Mouse (Mus musculus) cerebellum, adult 11 months (tissue): ENCODE results near the gene Pum2.
A peak's percentile ranks its signal among the peaks of the same experiment; 100 is the strongest.
"Not testable (repeated sequence)": the region's sequence is repeated elsewhere in the genome, so short reads cannot be mapped to it uniquely, and the experiment has no call there.

Experiments used
- DNase-seq: peaks from one replicate; pipeline ENCODE4 v3.0.0; 2022

Pum2 gene

DNA sequence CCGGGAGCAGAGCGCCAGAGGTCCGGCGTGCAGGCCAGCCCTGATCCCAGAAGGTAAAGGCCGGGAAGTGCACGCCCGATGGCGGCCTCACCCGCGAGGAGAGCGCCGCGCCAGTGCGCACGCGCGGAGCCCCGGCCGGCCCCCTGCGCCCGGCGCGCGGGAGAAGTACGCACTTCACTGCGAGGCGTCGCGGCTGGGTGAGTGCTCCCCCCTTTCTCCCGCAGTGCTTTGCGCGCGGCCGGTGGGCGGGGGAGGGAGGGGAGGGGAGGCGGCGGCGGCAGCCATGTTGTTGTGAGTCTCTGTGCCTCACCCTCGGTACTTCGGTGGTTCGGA, at the start of gene Pum2:
Pum2 (plus strand) TSS at position 161 of the 333 bp plus-strand sequence.
- peak; percentile 93 for DNase-seq

DNA sequence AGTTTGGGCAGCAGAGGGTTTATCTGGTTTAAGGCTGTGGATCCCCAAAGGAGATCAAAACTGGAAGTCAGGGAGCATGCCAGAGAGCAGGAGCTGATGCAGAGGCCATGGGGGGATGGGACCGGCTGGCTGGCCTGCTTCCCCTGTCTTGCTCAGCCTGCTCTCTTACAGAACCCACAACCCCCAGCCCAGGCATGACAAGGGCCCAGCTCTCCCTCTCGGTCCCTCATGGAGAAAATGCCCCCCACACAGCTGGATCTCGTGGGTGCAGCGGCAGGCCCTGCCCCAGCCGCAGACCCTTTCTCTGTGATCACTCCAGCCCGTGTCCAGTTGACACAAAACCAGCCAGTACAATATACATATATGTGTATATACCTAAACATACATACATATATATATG, 44.4 kb upstream of the Pum2 start:
- DNase-seq = no peak

DNA sequence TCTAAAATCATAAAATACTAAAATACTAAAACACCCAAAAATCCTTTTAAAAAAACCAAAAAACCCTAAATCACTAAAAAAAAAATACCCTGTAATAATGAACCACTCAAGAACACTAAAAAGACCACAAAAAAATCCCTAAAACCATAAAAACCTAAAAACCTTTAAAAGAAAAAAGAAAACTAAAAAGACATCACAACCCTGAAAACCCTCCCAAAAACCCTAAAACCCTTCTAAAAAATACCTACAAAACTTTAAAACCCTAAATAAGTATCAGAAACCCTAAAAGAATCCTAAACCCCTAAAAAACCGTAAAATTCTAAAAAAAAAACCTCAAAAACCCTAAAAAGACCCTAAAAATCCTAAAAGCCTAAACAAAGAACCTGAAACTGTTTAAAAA, 42.2 kb upstream of the Pum2 start:
- no peak for DNase-seq

DNA sequence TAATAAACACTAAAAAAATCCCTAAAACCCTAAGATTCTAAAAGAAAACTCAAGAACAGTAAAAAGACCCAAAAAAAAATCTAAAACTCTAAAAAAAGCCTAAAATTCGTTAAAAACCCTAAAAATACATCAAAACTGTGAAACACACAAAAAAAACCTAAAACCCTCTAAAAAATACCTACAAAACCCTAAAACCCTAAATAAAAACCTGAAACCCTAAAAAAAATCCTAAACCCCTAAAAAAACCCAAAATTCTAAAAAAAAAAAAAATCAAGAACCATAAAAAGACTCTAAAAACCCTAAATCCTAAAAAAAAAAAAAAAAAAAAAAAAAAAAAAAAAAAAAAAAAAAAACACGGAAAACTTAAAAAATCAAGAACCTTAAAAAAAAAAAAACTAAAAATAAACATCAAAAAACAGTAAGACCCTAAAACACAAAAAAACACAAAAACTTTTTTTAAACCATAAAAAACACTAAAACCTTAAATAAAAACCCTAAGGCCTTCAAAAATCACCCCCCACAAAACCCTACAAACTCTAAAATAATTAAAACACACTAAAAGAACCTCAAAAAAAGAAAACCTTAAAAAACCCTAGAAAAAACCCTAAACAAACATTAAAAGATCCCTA, 41.1 kb upstream of the Pum2 start:
- no peak for DNase-seq

DNA sequence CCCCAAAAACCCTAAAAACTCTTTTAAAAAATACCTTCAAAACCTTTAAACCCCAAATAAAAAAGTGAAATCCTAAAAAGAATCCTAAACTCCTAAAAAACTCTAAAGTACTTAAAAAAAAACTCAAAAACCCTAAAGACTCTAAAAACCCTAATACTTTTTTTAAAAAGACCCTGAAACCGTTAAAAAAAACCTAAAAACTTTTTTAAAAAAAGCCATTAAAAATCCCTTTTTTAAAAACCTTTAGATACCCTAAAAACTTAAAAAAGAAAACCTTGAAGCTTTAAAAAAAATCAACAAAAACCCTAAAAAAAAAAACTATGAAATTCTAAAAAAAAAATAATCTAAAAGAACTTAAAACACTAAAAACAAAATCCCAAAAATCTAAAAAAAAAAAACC, 39.6 kb upstream of the Pum2 start:
- no peak for DNase-seq

DNA sequence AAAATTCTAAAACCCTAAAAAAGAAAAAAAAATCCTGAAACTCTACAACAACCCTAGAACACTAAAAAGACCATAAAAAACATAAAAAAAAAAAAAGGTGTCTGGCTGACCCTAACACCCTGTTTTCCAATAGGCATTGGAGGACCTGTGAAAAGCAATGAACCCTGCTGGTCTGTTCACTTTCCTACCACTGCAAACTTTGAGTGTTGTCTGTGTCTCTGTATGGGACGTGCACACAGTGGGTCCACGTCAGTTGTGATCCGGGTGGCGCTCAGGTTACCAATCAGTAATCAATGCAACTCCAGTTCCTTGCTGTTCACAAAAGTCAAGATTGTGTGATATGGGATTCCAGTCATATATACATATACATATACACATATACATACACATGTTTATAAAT, 38.4 kb upstream of the Pum2 start:
- no peak for DNase-seq

DNA sequence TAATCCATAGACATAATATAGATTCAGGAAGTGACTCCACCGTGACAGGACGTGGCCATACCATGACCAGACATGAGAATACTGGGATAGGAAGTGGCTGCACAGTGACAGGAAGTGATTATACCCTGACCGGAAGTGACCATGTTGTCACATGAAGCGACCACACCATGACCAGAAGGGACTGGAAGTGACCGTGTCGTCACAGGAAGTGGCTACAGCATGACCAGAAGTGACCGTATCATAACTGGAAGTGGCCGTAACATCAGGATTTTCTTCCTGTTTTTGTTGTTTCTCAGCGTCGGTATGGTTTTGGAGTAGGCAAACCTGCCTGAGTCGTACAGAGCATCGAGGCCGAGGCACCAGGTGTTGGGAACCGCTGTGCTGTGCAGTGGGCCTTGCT, 37.0 kb upstream of the Pum2 start:
- no peak for DNase-seq

DNA sequence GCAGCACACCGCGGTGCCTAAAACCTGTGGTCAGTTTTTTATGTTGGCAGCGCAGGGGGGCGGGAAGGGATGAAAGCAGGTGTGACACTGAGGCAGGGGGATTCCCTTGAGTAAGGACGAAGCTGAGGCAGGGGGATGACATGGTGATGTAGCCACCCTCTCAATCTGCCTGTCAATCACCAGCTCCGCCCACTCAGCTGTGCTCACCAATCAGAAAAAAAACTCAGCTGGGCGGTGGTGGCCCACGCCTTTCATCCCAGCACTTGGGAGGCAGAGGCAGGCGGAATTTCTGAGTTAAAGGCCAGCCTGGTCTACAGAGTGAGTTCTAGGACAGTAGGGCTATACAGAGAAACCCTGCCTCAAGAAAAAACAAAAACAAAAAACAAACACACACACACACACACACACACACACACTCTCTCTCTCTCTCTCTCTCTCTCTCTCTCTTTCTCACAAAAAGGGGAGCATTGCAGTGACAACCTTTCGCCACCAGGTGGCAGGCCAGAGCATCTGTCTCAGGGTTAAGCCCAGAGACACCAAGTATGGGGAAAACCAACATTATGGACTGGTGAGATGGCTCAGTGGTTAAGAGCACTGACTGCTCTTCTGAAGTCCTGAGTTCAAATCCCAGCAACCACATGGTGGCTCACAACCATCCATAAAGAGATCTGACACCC, 35.4 kb upstream of the Pum2 start:
- peak; percentile 67 for DNase-seq

DNA sequence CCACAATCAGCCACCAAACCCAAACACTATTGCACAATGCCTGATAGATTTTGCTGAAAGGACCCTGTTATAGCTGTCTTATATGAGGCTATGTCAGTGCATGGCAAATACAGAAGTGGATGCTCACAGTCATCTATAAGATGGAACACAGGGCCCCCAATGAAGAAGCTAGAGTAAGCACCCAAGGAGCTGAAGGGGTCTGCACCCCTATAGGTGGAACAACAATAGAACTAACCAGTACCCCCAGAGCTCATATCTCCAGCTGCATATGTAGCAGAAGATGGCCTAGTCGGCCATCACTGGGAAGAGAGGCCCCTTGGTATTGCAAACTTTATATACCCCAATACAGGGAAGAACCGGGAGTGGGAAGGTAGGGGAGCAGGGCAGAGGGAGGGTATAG, 33.7 kb upstream of the Pum2 start:
- DNase-seq = not testable (repeated sequence)

DNA sequence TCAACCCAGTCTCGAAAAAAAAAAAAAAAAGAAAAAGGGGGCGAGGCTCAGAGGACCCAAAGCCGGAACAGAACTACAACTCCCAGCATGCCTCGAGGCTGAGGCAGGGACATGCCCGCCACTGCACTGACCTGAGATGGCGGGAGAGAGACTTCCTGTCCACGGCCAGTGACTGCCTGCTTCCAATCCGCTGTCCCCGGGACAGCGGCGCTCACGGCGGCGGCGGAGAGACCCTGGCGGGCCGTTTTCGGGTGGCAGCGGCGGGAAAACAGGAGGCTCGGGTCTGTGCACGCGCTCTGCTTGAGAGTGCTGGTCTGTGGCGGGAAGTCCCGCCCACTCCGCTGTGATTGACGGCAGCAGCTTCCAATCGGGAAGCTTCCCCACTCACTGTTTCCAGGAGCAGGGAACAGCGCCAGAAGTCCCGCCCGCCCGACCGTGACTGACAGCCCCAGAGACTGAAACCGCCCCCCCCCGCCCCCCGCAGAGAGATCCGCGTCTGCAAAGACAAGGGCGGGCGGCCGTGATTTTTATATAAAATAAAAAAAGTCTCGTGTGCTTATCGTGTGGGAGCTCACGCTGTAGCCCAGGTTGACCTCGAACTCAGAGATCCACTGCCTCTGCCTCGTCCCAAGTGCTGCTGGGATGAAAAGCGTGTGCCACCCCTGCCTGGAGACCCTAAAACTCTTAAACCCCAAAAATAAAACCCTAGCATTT, 33.1 kb upstream of the Pum2 start:
- DNase-seq = peak; percentile 99

DNA sequence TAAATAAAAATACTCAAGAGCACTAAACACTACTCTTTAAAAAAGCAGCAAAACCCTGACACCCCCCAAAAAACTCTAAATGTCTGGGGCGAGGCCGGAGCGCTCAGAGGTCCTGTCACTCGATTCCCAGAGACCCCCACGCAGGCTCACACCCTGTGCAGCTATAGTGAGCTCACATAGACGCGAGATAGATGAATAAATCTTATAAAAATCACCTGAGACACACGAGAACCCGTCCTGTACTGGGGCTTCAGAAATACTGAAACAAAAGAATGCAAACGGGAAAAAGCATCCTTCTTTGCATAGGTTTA, 32.6 kb upstream of the Pum2 start:
- DNase-seq = no peak

DNA sequence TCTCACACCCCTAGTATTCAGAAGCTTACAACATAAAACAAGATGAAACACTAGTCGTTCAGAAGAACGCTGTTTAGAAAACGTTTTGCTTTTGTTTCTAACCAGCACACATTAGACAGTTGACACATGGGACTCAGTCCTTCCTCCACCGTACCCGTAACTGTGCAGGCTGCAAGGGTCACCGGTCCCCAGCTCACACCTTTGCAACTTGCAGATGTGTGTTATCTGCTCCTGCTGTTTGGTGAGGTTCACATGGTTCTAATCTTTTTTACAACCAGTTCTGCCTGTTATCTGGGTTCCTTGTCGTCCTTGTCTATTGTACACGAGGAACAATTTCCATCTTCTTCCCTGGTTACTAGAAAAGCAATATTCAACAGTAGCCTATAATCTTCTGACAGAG, 25.7 kb upstream of the Pum2 start:
- not testable (repeated sequence) for DNase-seq

DNA sequence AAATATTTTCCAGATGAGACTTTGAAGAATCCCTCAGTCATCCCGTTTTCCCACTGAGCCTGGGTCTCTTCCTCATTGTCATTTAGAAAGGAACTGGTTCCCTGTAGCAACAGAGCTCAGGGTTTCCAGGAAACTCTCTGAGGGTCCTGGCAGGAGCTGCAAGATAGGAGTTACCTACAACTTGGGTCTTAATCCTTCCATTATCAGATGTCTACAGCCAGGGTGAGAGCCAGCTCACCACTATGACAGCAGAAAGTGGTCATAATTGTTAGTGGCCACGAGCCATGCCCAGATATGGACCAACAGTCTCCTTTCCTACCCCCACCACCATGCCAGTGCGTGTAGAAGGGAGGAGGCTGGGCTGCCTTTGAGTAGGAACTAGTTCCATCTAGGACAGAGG, 23.9 kb upstream of the Pum2 start:
- DNase-seq = not testable (repeated sequence)

DNA sequence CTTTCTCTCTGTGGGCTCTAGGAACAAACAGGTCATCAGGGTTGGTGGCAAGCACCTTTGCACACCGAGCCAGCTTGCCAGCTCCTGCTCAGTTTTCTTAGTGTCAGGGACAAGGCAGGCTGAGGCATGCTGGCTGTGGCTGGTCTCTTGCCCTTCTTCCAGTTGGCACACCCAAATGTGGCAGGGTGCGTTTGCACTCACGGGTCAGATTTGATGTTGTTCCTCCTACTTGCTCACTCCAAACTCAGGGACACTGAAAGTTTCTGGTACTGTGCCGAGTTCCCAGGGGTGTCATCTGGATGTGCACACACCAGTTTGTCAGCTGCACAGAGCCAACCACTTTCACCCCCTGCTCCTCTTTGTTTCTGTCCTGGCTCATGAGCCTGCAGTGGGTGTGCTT, 17.3 kb upstream of the Pum2 start:
- DNase-seq = no peak

DNA sequence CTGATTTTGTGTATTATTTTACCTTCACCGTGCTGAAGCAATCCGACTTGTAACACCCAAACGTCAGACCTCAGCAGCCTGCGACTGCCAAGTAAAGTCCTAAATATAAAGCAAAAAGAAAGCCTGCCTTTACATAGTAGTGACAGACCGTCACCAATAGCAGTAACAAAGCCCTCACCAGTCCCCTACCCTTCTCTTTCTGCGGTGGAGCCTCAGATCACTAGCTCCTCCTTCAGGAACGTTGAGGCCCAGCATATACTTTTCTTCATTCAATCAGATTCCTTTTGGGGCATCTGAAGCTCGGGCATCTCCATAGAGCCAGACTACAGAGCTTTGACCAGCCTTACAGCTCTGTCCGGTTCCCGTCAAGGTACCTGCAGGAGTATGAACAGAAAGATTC, 16.8 kb upstream of the Pum2 start:
- no peak for DNase-seq

DNA sequence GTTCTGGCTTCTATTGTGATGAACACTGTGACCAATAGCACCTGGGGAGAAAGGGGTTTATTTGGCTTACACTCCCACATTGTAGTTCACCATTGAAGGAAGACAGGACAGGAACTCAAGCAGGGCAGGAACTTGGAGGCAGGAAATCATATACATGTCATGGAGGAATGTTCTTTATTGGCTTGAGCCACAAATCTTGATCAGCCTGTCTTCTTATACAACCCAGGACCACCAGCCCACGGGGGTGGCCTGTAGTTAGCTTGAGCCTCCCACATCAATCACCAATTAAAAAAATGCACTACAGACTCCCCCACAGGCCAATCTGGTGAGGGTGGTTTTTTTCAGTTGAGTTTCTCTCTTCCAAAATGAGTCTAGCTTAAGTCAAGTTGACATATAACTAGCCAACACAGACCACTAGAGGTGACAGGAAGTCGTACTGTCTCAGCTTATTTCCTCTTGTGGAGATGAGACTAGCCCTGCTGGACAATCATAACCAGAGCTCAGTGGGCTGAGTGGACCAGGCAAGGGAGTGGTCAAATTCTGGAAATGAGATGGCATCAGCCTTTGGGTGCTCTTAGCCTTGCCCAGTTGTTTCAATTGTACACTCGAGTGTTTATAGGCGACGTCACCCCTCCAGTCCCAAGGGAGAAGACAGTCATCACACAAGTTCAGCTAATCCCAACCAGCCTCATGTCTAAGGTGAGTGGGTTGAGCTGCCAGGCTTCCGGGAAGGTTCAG, 16.1 kb upstream of the Pum2 start:
- DNase-seq = no peak

DNA sequence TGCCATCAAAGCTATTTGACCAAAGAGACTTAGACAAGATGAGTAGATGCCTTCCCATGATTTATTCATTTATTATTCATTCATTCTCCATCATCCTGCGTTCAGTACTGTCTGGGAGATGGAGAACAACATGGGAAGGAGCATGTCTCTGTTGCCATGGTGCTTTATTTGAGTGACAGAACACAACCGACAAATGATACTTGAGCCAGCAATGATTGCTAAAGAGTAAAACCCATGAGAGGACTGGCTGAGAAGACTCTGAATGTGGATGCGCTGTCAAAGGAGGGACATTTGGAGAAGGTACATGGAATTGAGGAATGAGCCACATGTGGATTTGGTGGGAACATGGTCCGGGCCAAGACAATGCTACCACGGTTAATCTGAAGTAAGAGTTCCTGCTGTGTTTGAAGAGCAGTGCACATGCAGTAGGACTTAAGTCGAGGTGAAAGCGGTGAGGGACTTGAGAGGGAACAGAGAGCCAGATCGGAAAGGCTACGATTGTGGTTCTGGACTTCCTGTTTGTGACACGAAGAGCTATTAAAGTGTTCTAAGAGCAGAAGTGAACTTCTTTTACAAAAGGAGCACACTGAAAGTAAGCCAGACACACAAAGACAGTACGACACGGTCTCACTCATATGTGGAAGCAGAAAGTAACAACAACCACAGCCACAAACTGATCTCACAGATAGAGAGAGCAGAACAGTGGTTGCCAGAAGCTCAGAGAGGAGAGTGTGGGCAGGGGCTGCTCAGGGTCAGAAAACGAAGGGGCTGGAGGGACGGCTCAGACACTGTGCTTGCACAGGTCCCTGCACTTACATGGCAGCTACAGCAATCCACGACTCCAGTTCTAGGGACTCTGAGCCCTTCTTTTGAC, 14.3 kb upstream of the Pum2 start:
- DNase-seq = no peak

DNA sequence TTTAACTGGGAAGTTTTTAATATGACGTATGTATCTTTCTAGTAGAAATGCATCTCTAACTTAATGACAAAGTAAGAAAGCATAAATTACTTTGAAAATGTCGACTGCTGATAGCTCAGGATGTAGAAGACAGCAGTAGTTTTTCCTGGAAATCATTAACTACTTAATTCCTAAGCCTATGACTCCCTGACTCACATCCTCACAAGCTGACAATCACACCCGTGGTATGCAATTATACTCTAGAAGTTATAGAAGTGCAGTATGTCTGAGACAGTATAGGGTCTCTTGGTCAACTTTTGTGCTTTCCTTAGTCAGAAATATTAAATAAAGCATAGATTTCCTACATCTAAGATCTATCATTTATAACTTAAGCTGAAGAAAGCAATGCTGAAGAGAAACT, 12.2 kb upstream of the Pum2 start:
- no peak for DNase-seq

DNA sequence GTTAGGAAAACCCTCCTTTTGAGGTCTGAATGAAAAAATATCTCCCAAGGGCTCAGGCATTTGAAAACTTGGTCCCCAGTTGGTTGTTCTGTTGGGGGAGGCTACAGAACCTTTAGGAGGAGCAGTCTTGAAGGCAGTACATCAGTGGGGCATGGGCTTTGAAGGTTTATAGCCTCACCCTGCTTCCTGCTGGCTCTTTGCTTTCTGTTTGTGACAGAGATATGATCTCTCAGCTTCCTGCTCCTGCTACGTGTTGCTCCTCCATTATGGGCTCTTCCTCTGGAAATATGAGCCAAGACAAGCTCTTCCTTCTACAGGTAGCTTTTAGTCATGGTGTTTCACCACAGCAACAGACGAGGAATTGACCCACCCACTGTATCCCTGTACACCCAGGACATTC, 11.8 kb upstream of the Pum2 start:
- no peak for DNase-seq

DNA sequence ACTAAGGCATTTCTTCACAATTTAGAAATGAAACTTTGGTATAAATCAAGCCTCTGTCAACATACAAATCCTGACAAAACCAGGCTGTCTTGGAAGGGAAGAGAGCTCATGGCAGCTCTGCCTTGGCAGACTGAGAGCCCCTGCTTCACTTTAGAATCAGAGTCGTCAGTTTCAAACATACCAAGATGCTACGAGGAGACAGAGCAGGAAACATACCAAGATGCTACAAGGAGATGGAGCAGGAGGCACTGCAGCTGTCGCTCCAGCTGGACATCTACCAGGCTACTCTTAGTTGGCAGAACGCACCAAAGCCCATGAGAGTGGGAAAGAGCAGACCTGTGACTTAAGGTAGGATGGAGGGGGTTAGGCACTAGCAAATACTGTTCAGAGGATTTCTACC, 11.2 kb upstream of the Pum2 start:
- DNase-seq = no peak

DNA sequence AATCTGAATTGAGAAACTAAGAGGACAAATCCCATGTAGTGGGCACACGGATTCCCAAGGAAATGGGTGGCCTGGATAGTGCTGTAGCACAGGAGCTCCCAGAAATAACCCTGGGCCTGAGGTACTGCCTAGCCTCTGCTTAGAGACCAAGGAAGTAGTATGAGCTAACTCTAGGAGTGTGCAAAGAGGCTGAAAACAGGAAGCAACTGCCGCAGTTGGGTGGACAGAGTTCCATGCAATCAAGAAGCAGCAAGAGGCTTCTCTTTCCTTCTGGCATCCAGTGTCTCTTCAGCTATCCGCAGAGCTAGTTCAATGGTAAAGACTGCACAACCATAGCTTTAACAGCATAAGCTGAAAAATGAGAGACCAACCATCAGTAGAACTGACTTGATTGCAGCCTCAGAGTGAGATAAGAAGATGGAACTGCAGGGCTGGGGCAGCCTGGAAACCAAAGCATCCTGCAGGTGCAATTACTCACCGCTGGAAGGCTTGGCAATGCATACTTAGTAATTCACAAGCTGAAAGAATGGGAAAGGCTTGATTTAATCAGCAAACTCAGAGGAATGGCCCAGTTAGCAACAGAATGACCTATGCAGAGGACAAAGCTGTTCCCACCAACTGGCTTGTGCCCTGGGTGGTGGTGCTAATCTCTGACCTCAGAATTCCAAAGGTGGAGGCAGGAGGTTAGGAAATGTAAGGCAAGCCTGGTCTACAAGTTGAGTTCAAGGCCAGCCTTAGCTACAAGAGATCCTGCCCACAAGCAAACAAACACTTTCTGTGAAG, 6.3 kb upstream of the Pum2 start:
- DNase-seq = no peak

DNA sequence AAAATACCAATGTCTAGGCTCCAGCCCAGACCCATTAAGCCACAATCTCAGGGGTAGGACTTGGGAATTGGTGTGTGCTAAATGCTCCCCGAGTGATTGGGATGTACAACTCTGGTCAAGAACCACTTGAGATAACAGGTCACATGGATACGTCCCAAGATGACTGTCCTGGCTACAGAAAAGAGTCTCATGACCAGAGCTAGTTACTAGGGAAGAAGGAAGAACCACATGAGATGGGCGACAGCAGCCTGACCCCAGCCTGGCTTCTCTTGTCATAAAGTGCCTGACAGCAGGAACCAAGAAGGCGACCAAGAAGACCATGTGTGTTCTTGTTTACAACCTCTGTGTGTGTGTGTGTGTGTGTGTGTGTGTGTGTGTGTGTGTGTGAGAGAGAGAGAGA, 4.5 kb upstream of the Pum2 start:
- no peak for DNase-seq
